Mouse (Mus musculus): ENCODE measurements around the gene Dnm3.

- TF ChIP-seq POLR2A (IDR thresholded peaks at IDR 0.05; ENCODE audit: low read depth, low read length) (no peak), CTCF (IDR thresholded peaks at IDR 0.05; ENCODE audit: extremely low read depth, insufficient read depth, insufficient read length, insufficient replicate concordance) (no peak)
Observed at GRCm38 (mm10) chr1:161999338-161999737, 478.5 kb downstream of the Dnm3 start.
